ENCODE assay signal across 25 mouse cellular contexts in the genomic region with DNA sequence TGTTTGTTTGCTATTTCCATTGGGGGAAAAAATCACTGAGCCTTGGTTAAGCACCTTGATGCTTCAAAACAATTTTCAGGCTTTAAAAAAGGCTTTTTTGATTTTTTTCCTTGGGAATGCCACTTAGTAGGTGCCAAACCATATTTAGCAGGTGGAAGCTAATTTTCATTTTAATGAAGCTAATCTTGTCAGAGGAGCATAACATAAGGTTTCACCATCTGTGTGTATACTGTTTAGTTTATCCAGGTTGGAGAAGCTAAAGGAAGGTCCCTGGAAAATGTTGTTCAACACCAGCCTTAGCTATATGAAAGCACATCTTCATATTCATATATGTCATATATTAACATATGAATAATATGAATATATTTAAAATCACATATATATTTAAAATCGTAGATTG.
DNase-seq lines count a peak whose midpoint lies in the region; ATAC-seq and TF ChIP-seq lines count a peak whose summit lies in the region.
"Had no signal": no experiment of that assay in that cellular context is flagged by ENCODE, and none has a peak within 500 bp of the region (broad histone marks: within the 10 kb centered on the region; RNA-seq: fewer than 3 reads in every experiment).

No protein-coding gene starts in this region.

- no peaks in the 10 kb centered on the region for H3K27me3 ChIP-seq in forebrain, embryonic 14.5 days (replicated peaks; ENCODE audit: control insufficient read depth, insufficient read depth, low read length)
- H3K27me3 ChIP-seq in forebrain, embryonic 12.5 days, result no peaks in the 10 kb centered on the region
- H3K27me3 ChIP-seq in midbrain, postnatal 0 days (ENCODE audit: insufficient read depth, low read length), result no peaks in the 10 kb centered on the region
- H3K27me3 ChIP-seq in midbrain, embryonic 10.5 days (ENCODE audit: low read depth, poor library complexity, severe bottlenecking), result no peaks in the 10 kb centered on the region
- H3K27me3 ChIP-seq: embryonic facial prominence, embryonic 13.5 days; hindbrain, embryonic 12.5 days; intestine, embryonic 15.5 days had no signal

- no peak overlapping the region for H3K4me3 ChIP-seq in forebrain, embryonic 14.5 days (ENCODE audit: low read depth, low read length)
- no peak overlapping the region for H3K4me3 ChIP-seq in forebrain, embryonic 12.5 days (replicated peaks)
- no peak overlapping the region for H3K4me3 ChIP-seq in midbrain, postnatal 0 days (ENCODE audit: low read depth, low read length)
- H3K4me3 ChIP-seq in midbrain, embryonic 10.5 days, result no peak overlapping the region
- H3K4me3 ChIP-seq: embryonic facial prominence, embryonic 10.5 days; embryonic facial prominence, embryonic 13.5 days; erythroblast, embryonic 14.5 days; gastrocnemius, adult 2 months; hindbrain, embryonic 12.5 days; intestine, embryonic 15.5 days had no signal

- H3K9me3 ChIP-seq in forebrain, embryonic 14.5 days (replicated peaks; ENCODE audit: control insufficient read depth, low read length), result no peaks in the 10 kb centered on the region
- H3K9me3 ChIP-seq in forebrain, embryonic 12.5 days, result no peaks in the 10 kb centered on the region
- no peaks in the 10 kb centered on the region for H3K9me3 ChIP-seq in midbrain, postnatal 0 days (ENCODE audit: low read length)
- H3K9me3 ChIP-seq in midbrain, embryonic 10.5 days (replicated peaks), result no peaks in the 10 kb centered on the region
- H3K9me3 ChIP-seq: embryonic facial prominence, embryonic 10.5 days; embryonic facial prominence, embryonic 13.5 days; hindbrain, embryonic 12.5 days; intestine, embryonic 15.5 days had no signal

- WGBS in forebrain, embryonic 14.5 days, result 85% methylated on average over 1 of the region's 1 CpGs
- 75% methylated on average over 1 of the region's 1 CpGs for WGBS in forebrain, embryonic 12.5 days
- 93% methylated on average over 1 of the region's 1 CpGs for WGBS in midbrain, postnatal 0 days
- WGBS in midbrain, embryonic 10.5 days, result 86% methylated on average over 1 of the region's 1 CpGs

- TF ChIP-seq CTCF in midbrain, postnatal 0 days (IDR thresholded peaks at IDR 0.05), result no peak

- H3K4me1 ChIP-seq in forebrain, embryonic 14.5 days (ENCODE audit: control insufficient read depth, insufficient read depth, low read length), result no peaks in the 10 kb centered on the region
- no peaks in the 10 kb centered on the region for H3K4me1 ChIP-seq in forebrain, embryonic 12.5 days
- H3K4me1 ChIP-seq in midbrain, postnatal 0 days (ENCODE audit: insufficient read depth, low read length), result no peaks in the 10 kb centered on the region
- no peaks in the 10 kb centered on the region for H3K4me1 ChIP-seq in midbrain, embryonic 10.5 days
- H3K4me1 ChIP-seq: embryonic facial prominence, embryonic 10.5 days; embryonic facial prominence, embryonic 13.5 days; hindbrain, embryonic 12.5 days; intestine, embryonic 15.5 days had no signal

- no peak for DNase-seq in cerebellum, adult 8-10 months
- peak; percentile 56 for DNase-seq in forebrain, embryonic 14.5 days (ENCODE audit: low spot score)
- peak; percentile 12 for DNase-seq in midbrain, postnatal 0 days (ENCODE audit: low spot score)
- DNase-seq in midbrain, embryonic 10.5 days (ENCODE audit: low spot score), result no peak
- DNase-seq: adrenal gland, adult 8-10 months; adrenal gland, postnatal 25 days; cerebellum, adult 11-12 months; cerebellum, adult 9-11 months; cerebellum, postnatal 25 days; embryo, embryonic 11 days; gastrocnemius, adult 2 months; gastrocnemius, postnatal 14 days; heart, adult 11 months; kidney, adult 11 months; kidney, adult 8-10 months had no signal

- no peaks in the 10 kb centered on the region for H3K36me3 ChIP-seq in forebrain, embryonic 14.5 days (ENCODE audit: control insufficient read depth, insufficient read depth, low read length)
- H3K36me3 ChIP-seq in forebrain, embryonic 12.5 days (replicated peaks), result no peaks in the 10 kb centered on the region
- H3K36me3 ChIP-seq in midbrain, postnatal 0 days (ENCODE audit: insufficient read depth, low read length), result no peaks in the 10 kb centered on the region
- no peaks in the 10 kb centered on the region for H3K36me3 ChIP-seq in midbrain, embryonic 10.5 days
- H3K36me3 ChIP-seq: embryonic facial prominence, embryonic 10.5 days; embryonic facial prominence, embryonic 13.5 days; hindbrain, embryonic 12.5 days; intestine, embryonic 15.5 days had no signal

- 0 out of 2 replicates have a peak, but pooled peaks have one; percentile 64 for ATAC-seq in cerebellum, adult (ENCODE audit: insufficient number of reproducible peaks, low FRiP score, low TSS enrichment)
- peak; percentile 40; the same call in 1 of the 2 replicates for ATAC-seq in forebrain, embryonic 14.5 days
- ATAC-seq in forebrain, embryonic 12.5 days (ENCODE audit: low FRiP score), result no peak
- ATAC-seq in midbrain, postnatal 0 days (ENCODE audit: low FRiP score), result no peak
- ATAC-seq: activated CD4-positive, CD25-positive, alpha-beta regulatory T cell, adult 4 months; hindbrain, embryonic 16.5 days; intestine, embryonic 15.5 days had no signal

- no peak overlapping the region for H3K4me2 ChIP-seq in forebrain, embryonic 14.5 days (ENCODE audit: low read length)
- H3K4me2 ChIP-seq in forebrain, embryonic 12.5 days, result no peak overlapping the region
- no peak overlapping the region for H3K4me2 ChIP-seq in midbrain, postnatal 0 days (ENCODE audit: low read depth, low read length, poor library complexity, severe bottlenecking)
- H3K4me2 ChIP-seq: embryonic facial prominence, embryonic 13.5 days; heart, embryonic 11.5 days; hindbrain, embryonic 12.5 days; intestine, embryonic 15.5 days had no signal

- no peak overlapping the region for H3K9ac ChIP-seq in forebrain, embryonic 14.5 days (ENCODE audit: low read length)
- H3K9ac ChIP-seq in forebrain, embryonic 12.5 days, result no peak overlapping the region
- H3K9ac ChIP-seq in midbrain, postnatal 0 days (replicated peaks; ENCODE audit: low read length, poor library complexity, severe bottlenecking), result no peak overlapping the region
- H3K9ac ChIP-seq: embryonic facial prominence, embryonic 13.5 days; hindbrain, embryonic 12.5 days; intestine, embryonic 15.5 days had no signal

- no peak overlapping the region for H3K27ac ChIP-seq in forebrain, embryonic 14.5 days (ENCODE audit: low read depth, low read length)
- no peak overlapping the region for H3K27ac ChIP-seq in forebrain, embryonic 12.5 days
- no peak overlapping the region for H3K27ac ChIP-seq in midbrain, postnatal 0 days (ENCODE audit: low read depth, low read length)
- H3K27ac ChIP-seq in midbrain, embryonic 10.5 days (replicated peaks), result no peak overlapping the region
- H3K27ac ChIP-seq: embryonic facial prominence, embryonic 10.5 days; embryonic facial prominence, embryonic 13.5 days; gastrocnemius, adult 2 months; hindbrain, embryonic 12.5 days; intestine, embryonic 15.5 days had no signal

Comparison
In these comparisons a context has a peak if more than half of its experiments do, and no peak if none do; other contexts are left out.
1. ATAC-seq: peak in cerebellum, adult (single experiment) and forebrain, embryonic 14.5 days (single experiment); none in forebrain, embryonic 12.5 days (single experiment) and midbrain, postnatal 0 days (single experiment).
2. DNase-seq: peak in forebrain, embryonic 14.5 days (single experiment) and midbrain, postnatal 0 days (single experiment); none in cerebellum, adult 8-10 months (single experiment) and midbrain, embryonic 10.5 days (single experiment).